Mouse (Mus musculus) lung, adult 2 months (tissue): Measurements from ENCODE around the gene Jarid2. TPM values are rescaled to one million over a fixed set of nuclear protein-coding genes. Genes with fewer than 3 reads are reported as not detected.
A peak's percentile ranks its signal among the peaks of the same experiment; 100 is the strongest.

Experiments
- DNase-seq: peaks from one replicate; pipeline ENCODE4 v3.0.0; 2022
- H3K4me1 ChIP-seq: fragments of 200-500 bp; 2 replicates; pipeline ENCODE4 v1.6.1; 2011; ENCODE audit warnings: low read length; ENCODE audit not compliant: control insufficient read depth, insufficient read depth
- H3K4me3 ChIP-seq: fragments of 200-500 bp; replicated peaks from 2 replicates; pipeline ENCODE3; 2011; ENCODE audit warnings: low read depth, mild to moderate bottlenecking, control low read depth, low read length; ENCODE audit errors: extremely low read depth
- CTCF ChIP-seq: fragments of 200-500 bp; IDR thresholded peaks from 2 replicates; pipeline ENCODE4 v1.5.1; 2011; ENCODE audit warnings: mild to moderate bottlenecking, low read length, control low read depth; ENCODE audit not compliant: insufficient read depth
- POLR2A ChIP-seq: fragments of 200-500 bp; IDR thresholded peaks from 2 replicates; pipeline ENCODE4 v1.6.1; 2011; ENCODE audit warnings: low read depth, mild to moderate bottlenecking, control low read depth, low read length, borderline replicate concordance; ENCODE audit errors: extremely low read depth
- WGBS: fragments of 180-500 bp; shearing (Covaris S2); methylation state at CpG from one replicate; pipeline ENCODE4 v1.1.7; 2018; 5-methylcytosine and 5-hydroxymethylcytosine counted together
- polyA plus RNA-seq: library from polyadenylated mRNA; depleted of rRNA; stranded (reverse); fragments of >200 nt; gene quantifications from 2 replicates; pipeline ENCODE4 v1.2.3, GENCODE M21; 2012

Jarid2 gene
- polyA plus RNA-seq, 1 experiment: 9.6 TPM

GRCm38 (mm10) chr13:44904271-44904670 lies 175.0 kb downstream of the Jarid2 start:
- no peak for TF ChIP-seq CTCF
- TF ChIP-seq POLR2A: no peak

GRCm38 (mm10) chr13:44906141-44906540 lies 176.9 kb downstream of the Jarid2 start:
- no peak for DNase-seq
- Histone ChIP-seq H3K4me3 (no peak overlapping the region), H3K4me1 (peaks cover 3% of the 10 kb centered on the region)
- TF ChIP-seq CTCF: no peak
- TF ChIP-seq POLR2A: no peak
- WGBS: 94% methylated on average over 11 of the region's 11 CpGs

More at GRCm38 (mm10) chr13:44904271-44904670, 175.0 kb downstream of the Jarid2 start:
- Histone ChIP-seq H3K4me3 (no peak overlapping the region), H3K4me1 (peaks cover 3% of the 10 kb centered on the region)
- no peak for DNase-seq
- WGBS: 28% methylated on average over 1 of the region's 1 CpGs

GRCm38 (mm10) chr13:44907702-44908101 lies 178.4 kb downstream of the Jarid2 start:
- H3K4me1 ChIP-seq: peaks cover 3% of the 10 kb centered on the region
- TF ChIP-seq POLR2A (no peak), CTCF (no peak)
- WGBS: 12% methylated on average over 6 of the region's 6 CpGs
- H3K4me3 ChIP-seq: no peak overlapping the region
- DNase-seq: peak; percentile 76

GRCm38 (mm10) chr13:44908790-44909189 lies 179.5 kb downstream of the Jarid2 start:
- TF ChIP-seq CTCF (no peak), POLR2A (no peak)
- peaks cover 3% of the 10 kb centered on the region for H3K4me1 ChIP-seq
- WGBS: 64% methylated on average over 1 of the region's 1 CpGs
- no peak overlapping the region for H3K4me3 ChIP-seq
- no peak for DNase-seq

- 74% methylated on average over 2 of the region's 2 CpGs for WGBS
- TF ChIP-seq CTCF: no peak
- TF ChIP-seq POLR2A: no peak
- no peak for DNase-seq
- no peaks in the 10 kb centered on the region; the same call in none of the 2 replicates for H3K4me1 ChIP-seq
- no peak overlapping the region for H3K4me3 ChIP-seq
Observed at GRCm38 (mm10) chr13:44912851-44913250, 183.6 kb downstream of the Jarid2 start.

- no peak for DNase-seq
- Histone ChIP-seq H3K4me1 (no peaks in the 10 kb centered on the region), H3K4me3 (no peak overlapping the region)
- 64% methylated on average over 7 of the region's 7 CpGs for WGBS
- no peak for TF ChIP-seq POLR2A
- peak; percentile 26; the same call in 1 of the 2 replicates for TF ChIP-seq CTCF
Observed at GRCm38 (mm10) chr13:44913560-44913959, 184.3 kb downstream of the Jarid2 start.

- no peak for DNase-seq
- Histone ChIP-seq H3K4me3 (no peak overlapping the region), H3K4me1 (no peaks in the 10 kb centered on the region)
- 72% methylated on average over 5 of the region's 5 CpGs for WGBS
- no peak for TF ChIP-seq CTCF
- TF ChIP-seq POLR2A: no peak
Observed at GRCm38 (mm10) chr13:44915382-44915781, 186.1 kb downstream of the Jarid2 start.

- DNase-seq: no peak
- no peak overlapping the region for H3K4me3 ChIP-seq
- 40% methylated on average over 4 of the region's 4 CpGs for WGBS
- H3K4me1 ChIP-seq: no peaks in the 10 kb centered on the region
- TF ChIP-seq CTCF (no peak), POLR2A (no peak)
Observed at GRCm38 (mm10) chr13:44915945-44916344, 186.7 kb downstream of the Jarid2 start.

- Histone ChIP-seq H3K4me3 (no peak overlapping the region), H3K4me1 (no peaks in the 10 kb centered on the region)
- 92% methylated on average over 4 of the region's 4 CpGs for WGBS
- no peak for TF ChIP-seq CTCF
- TF ChIP-seq POLR2A: no peak
- no peak for DNase-seq
Observed at GRCm38 (mm10) chr13:44917202-44917601, 187.9 kb downstream of the Jarid2 start.

- TF ChIP-seq POLR2A (no peak), CTCF (no peak)
- Histone ChIP-seq H3K4me1 (no peaks in the 10 kb centered on the region), H3K4me3 (no peak overlapping the region)
- DNase-seq: no peak
- 100% methylated on average over 2 of the region's 2 CpGs for WGBS
Observed at GRCm38 (mm10) chr13:44918269-44918668, 189.0 kb downstream of the Jarid2 start.

GRCm38 (mm10) chr13:44921095-44921494 lies 191.8 kb downstream of the Jarid2 start:
- H3K4me1 ChIP-seq: no peaks in the 10 kb centered on the region
- no peak for TF ChIP-seq CTCF
- TF ChIP-seq POLR2A: no peak
- WGBS: 59% methylated on average over 10 of the region's 10 CpGs
- no peak overlapping the region for H3K4me3 ChIP-seq
- no peak for DNase-seq
